Mouse (Mus musculus): ENCODE data around the gene Oxa1l.

GRCm38 (mm10) chr14:54329201-54329600 lies 31.4 kb upstream of the Oxa1l start:
- TF ChIP-seq POLR2A (IDR thresholded peaks at IDR 0.05; ENCODE audit: extremely low read depth, insufficient read depth, low read length): no peak
- no peak for TF ChIP-seq CTCF (IDR thresholded peaks at IDR 0.05; ENCODE audit: extremely low read depth, insufficient read depth, low read length)

Data from cortical plate, adult 2 months (tissue).